Mouse (Mus musculus): ENCODE results near the gene Gphb5. TPM values are rescaled to one million over a fixed set of nuclear protein-coding genes. Genes with fewer than 3 reads are reported as not detected.

Gphb5 gene
- total RNA-seq, 2 experiments from 2014 or later: not detected

Other genes starting within 250 kb of the Gphb5 start
- gene Kcnh5, start 239.4 kb downstream of the Gphb5 start, total RNA-seq (2021): not detected
- gene Rhoj, start 108.5 kb downstream of the Gphb5 start, total RNA-seq (2021): 10 to 100 TPM; 45.6 to 48.9 TPM
- gene Ppp2r5e, start 179.5 kb upstream of the Gphb5 start, total RNA-seq (2021): 10 to 100 TPM; 35.3 to 36.2 TPM